17 mouse cellular contexts compared by ENCODE assay signal in the genomic region with DNA sequence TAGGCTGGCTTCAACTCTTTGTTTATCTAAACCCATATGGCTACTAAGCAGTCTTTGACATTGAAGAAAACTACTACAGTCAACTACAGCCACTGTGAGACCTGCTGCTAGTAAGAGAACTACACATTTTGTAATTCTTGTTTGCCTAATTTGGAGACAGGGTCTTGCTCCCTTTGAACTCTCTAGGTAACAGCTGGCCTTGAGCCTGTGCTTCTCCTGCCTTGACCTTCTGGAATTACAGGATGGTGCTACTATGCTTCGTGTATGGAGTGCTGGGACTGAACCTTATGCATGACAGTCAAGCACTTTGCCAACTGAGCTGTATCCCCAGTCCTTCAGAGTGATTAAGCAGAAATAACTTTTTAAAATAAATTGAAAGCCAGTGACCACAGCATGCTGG. TPM values are rescaled to one million over a fixed set of nuclear protein-coding genes. Genes with fewer than 3 reads are reported as not detected.
"Had no signal": no experiment of that assay in that cellular context is flagged by ENCODE, and none has a peak within 500 bp of the region (broad histone marks: within the 10 kb centered on the region; RNA-seq: fewer than 3 reads in every experiment).

No protein-coding gene starts in this region.

- H3K4me2 ChIP-seq: neural tube, embryonic 13.5 days; neural tube, embryonic 15.5 days; stomach, embryonic 15.5 days had no signal

- H3K27ac ChIP-seq: neural tube, embryonic 13.5 days; neural tube, embryonic 15.5 days; stomach, embryonic 15.5 days; stomach, postnatal 0 days had no signal

- H3K4me1 ChIP-seq: neural tube, embryonic 13.5 days; neural tube, embryonic 15.5 days; stomach, embryonic 15.5 days had no signal

- H3K9ac ChIP-seq: neural tube, embryonic 13.5 days; neural tube, embryonic 15.5 days; stomach, embryonic 15.5 days had no signal

- DNase-seq: retina, postnatal 1 day; right cerebral cortex, adult 18-20 months; right cerebral cortex, postnatal 14 days; right cerebral cortex, postnatal 25 days; right cerebral cortex, postnatal 4 days; spleen, adult 18-20 months; thymus, adult 18-20 months; thymus, adult 2 months; thymus, postnatal 14 days; thymus, postnatal 25 days; thymus, postnatal 36 days; thymus, postnatal 4 days had no signal

- H3K4me3 ChIP-seq: neural tube, embryonic 13.5 days; neural tube, embryonic 15.5 days; stomach, embryonic 15.5 days had no signal

- H3K27me3 ChIP-seq: neural tube, embryonic 13.5 days; neural tube, embryonic 15.5 days; stomach, embryonic 15.5 days had no signal

- H3K9me3 ChIP-seq: neural tube, embryonic 13.5 days; neural tube, embryonic 15.5 days; stomach, embryonic 15.5 days had no signal

- H3K36me3 ChIP-seq: neural tube, embryonic 15.5 days; stomach, embryonic 15.5 days had no signal

RNA-seq across cellular contexts. Expression of a gene that starts 53.2 kb away (rescaled TPM):
- total RNA-seq: neutrophil, adult 5-6 weeks had no signal
